Mouse (Mus musculus): ENCODE measurements at regions not wholly inside any gene's neighbourhood (a gene's known extent, or its start where the extent isn't known, plus 50 kb on each side); places are given as distances from the start of the nearest gene placed in this dataset.

- no peaks in the 10 kb centered on the region for H3K36me3 ChIP-seq (ENCODE audit: control insufficient read depth, insufficient read depth, low read length)
- H3K9me3 ChIP-seq (ENCODE audit: control insufficient read depth, low read length), result no peaks in the 10 kb centered on the region
- no peak overlapping the region for H3K4me2 ChIP-seq (ENCODE audit: low read depth)
- no peak overlapping the region for H3K4me3 ChIP-seq (ENCODE audit: low read depth, low read length)
- H3K4me1 ChIP-seq (ENCODE audit: control insufficient read depth, insufficient read depth, low read length), result no peaks in the 10 kb centered on the region
- ATAC-seq (ENCODE audit: insufficient read depth, low FRiP score, low TSS enrichment) (no peak), DNase-seq (ENCODE audit: low spot score) (no peak)
- WGBS, result 71% methylated on average over 4 of the region's 4 CpGs
- no peak overlapping the region for H3K27ac ChIP-seq (ENCODE audit: low read depth, low read length)
- no peaks in the 10 kb centered on the region for H3K27me3 ChIP-seq (ENCODE audit: control insufficient read depth, insufficient read depth, low read length)
- no peak overlapping the region for H3K9ac ChIP-seq (ENCODE audit: low read length)
These were observed 163.6 kb downstream of the Trim29 start for GRCm38 (mm10) chr9:43474303-43474643.

DNA sequence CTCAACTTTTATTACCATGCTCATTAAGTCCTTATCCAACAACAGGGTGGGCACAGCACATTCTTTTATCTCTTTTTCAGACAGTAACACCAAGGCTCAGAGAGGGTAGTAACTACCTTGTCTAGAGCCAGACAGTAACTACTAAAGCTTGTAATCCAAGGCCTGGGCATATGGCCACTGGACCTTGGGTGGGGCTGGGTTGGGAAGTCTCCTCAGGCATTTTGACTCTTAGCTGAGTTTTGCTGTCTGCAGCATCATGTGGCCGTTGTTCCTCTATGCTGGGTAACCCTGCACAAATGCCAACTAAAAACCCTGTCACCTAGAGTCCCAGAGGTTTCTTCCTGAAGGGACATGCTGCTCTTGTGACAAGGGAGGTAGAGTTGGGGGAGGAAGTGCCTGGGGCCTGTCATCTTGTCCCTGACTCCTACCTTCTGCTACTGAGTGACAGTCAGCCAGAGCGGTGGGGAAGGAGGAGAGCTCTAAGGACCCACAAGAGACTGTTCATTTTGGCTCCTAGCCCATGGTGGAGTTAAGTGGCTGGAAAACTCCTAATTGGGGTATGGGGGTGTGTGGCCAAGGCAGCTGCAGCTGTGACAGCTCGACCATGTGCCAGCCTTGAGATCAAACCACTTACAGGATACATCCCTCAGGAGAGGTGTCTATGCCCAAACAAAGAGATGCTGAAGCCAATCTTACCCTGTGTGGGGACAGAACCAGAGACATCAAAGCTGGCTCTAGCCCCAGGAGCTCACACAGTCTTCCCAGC lies 170.4 kb downstream of the Trim29 start:
- no peak overlapping the region for H3K27ac ChIP-seq (ENCODE audit: low read depth, low read length)
- no peaks in the 10 kb centered on the region for H3K36me3 ChIP-seq (ENCODE audit: control insufficient read depth, insufficient read depth, low read length)
- no peak overlapping the region for H3K4me3 ChIP-seq (ENCODE audit: low read depth, low read length)
- H3K4me1 ChIP-seq (ENCODE audit: control insufficient read depth, insufficient read depth, low read length), result no peaks in the 10 kb centered on the region
- H3K9ac ChIP-seq (ENCODE audit: low read length), result no peak overlapping the region
- ATAC-seq (ENCODE audit: insufficient read depth, low FRiP score, low TSS enrichment) (no peak), DNase-seq (ENCODE audit: low spot score) (no peak)
- 66% methylated on average over 3 of the region's 3 CpGs for WGBS
- no peaks in the 10 kb centered on the region for H3K27me3 ChIP-seq (ENCODE audit: control insufficient read depth, insufficient read depth, low read length)
- H3K9me3 ChIP-seq (ENCODE audit: control insufficient read depth, low read length), result no peaks in the 10 kb centered on the region
- H3K4me2 ChIP-seq (ENCODE audit: low read depth), result no peak overlapping the region

DNA sequence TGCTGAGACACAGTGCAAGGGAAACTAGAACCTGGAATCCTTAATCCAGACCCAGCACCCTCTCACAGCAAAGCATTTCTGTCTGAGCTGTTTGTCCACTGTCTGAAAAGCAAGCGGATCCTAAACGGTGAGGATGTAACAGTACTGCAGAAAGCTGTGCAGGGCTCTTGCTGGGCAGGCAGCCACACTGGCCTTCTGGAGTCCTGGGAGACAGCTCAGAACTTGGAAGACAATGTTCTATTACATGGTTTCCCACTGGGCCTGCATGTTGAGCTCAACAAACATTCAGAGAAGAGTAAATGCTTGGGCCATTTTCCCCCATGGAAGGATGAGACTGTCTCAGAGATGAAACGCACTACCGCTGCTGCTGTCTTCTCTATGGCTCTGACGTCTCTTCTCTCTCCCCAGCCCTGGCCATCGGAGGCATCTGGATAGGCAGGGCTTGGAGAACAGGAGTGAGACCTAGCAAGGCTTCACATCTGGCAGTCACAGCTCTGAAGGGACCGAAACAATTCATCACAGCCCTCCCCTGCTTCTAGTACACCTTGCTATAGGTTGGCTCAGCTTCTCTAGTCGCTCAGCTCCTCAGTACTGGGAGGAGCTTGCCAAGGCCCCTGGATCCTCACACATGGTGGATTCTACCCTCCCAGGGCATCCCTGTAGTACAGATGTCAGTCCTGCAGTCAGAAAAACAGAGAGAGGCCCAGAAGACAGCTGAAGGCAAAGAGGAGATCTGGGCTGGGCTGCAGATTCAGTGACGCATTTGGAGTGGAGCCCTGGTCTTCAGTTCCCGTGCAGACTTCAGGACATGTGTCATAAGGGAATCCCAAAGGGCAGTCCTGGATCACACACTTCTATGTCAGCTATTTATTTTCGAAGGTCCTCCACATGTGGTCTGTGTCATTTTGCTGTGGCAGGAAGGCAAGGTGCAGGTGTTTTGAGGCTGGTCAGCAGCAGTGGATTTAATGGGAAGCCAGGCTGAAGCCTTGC lies 171.7 kb downstream of the Trim29 start:
- H3K9ac ChIP-seq (ENCODE audit: low read length), result no peak overlapping the region
- no peaks in the 10 kb centered on the region for H3K9me3 ChIP-seq (ENCODE audit: control insufficient read depth, low read length)
- H3K36me3 ChIP-seq (ENCODE audit: control insufficient read depth, insufficient read depth, low read length), result no peaks in the 10 kb centered on the region
- no peak overlapping the region for H3K4me2 ChIP-seq (ENCODE audit: low read depth)
- H3K4me3 ChIP-seq (ENCODE audit: low read depth, low read length), result no peak overlapping the region
- no peak overlapping the region for H3K27ac ChIP-seq (ENCODE audit: low read depth, low read length)
- DNase-seq (ENCODE audit: low spot score), result no peak
- no peaks in the 10 kb centered on the region for H3K27me3 ChIP-seq (ENCODE audit: control insufficient read depth, insufficient read depth, low read length)
- no peaks in the 10 kb centered on the region for H3K4me1 ChIP-seq (ENCODE audit: control insufficient read depth, insufficient read depth, low read length)
- ATAC-seq (ENCODE audit: insufficient read depth, low FRiP score, low TSS enrichment), result no peak
- WGBS, result 68% methylated on average over 11 of the region's 11 CpGs

- WGBS, result 85% methylated on average over 2 of the region's 2 CpGs
- no peak for DNase-seq (ENCODE audit: low spot score)
These were observed 172.5 kb downstream of the Trim29 start for GRCm38 (mm10) chr9:43483195-43483594.

GRCm38 (mm10) chr9:43483906-43484305 lies 173.3 kb downstream of the Trim29 start:
- DNase-seq (ENCODE audit: low spot score) (no peak), ATAC-seq (ENCODE audit: insufficient read depth, low FRiP score, low TSS enrichment) (no peak)
- H3K4me2 ChIP-seq (ENCODE audit: low read depth), result no peak overlapping the region
- no peak overlapping the region for H3K9ac ChIP-seq (ENCODE audit: low read length)
- H3K4me3 ChIP-seq (ENCODE audit: low read depth, low read length), result no peak overlapping the region
- no peaks in the 10 kb centered on the region for H3K27me3 ChIP-seq (ENCODE audit: control insufficient read depth, insufficient read depth, low read length)
- H3K27ac ChIP-seq (ENCODE audit: low read depth, low read length), result no peak overlapping the region
- H3K36me3 ChIP-seq (ENCODE audit: control insufficient read depth, insufficient read depth, low read length), result no peaks in the 10 kb centered on the region
- H3K9me3 ChIP-seq (ENCODE audit: control insufficient read depth, low read length), result no peaks in the 10 kb centered on the region
- no peaks in the 10 kb centered on the region for H3K4me1 ChIP-seq (ENCODE audit: control insufficient read depth, insufficient read depth, low read length)
- 85% methylated on average over 2 of the region's 2 CpGs for WGBS

More at GRCm38 (mm10) chr9:43483195-43483594, 172.5 kb downstream of the Trim29 start:
- Histone ChIP-seq H3K4me1 (ENCODE audit: control insufficient read depth, insufficient read depth, low read length) (no peaks in the 10 kb centered on the region), H3K4me2 (ENCODE audit: low read depth) (no peak overlapping the region), H3K9me3 (ENCODE audit: control insufficient read depth, low read length) (no peaks in the 10 kb centered on the region), H3K27me3 (ENCODE audit: control insufficient read depth, insufficient read depth, low read length) (no peaks in the 10 kb centered on the region), H3K36me3 (ENCODE audit: control insufficient read depth, insufficient read depth, low read length) (no peaks in the 10 kb centered on the region), H3K4me3 (ENCODE audit: low read depth, low read length) (no peak overlapping the region), H3K27ac (ENCODE audit: low read depth, low read length) (no peak overlapping the region), H3K9ac (ENCODE audit: low read length) (no peak overlapping the region)
- no peak for ATAC-seq (ENCODE audit: insufficient read depth, low FRiP score, low TSS enrichment)

DNA sequence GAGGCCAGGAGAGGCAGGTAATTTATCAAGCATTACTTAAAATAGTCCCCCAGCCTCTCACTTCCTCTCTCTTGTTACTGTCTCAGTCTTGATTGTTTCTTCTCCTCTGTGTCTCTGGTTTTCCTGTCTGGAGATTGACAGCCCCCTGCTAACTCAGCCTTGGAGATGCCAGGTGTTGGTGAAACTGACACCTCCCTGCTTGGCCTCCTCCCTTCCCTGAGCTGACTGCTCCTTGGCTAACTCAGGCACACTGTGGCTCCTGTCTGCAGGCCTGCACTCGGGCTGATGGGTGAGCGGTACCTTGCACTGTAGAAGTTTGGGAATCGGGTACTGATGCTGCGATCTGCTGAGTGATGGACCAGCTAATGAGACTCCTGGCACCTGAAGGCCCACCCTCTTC lies 176.1 kb downstream of the Trim29 start:
- Histone ChIP-seq H3K9me3 (ENCODE audit: control insufficient read depth, low read length) (no peaks in the 10 kb centered on the region), H3K27ac (ENCODE audit: low read depth, low read length) (no peak overlapping the region), H3K4me3 (ENCODE audit: low read depth, low read length) (no peak overlapping the region), H3K36me3 (ENCODE audit: control insufficient read depth, insufficient read depth, low read length) (no peaks in the 10 kb centered on the region), H3K27me3 (ENCODE audit: control insufficient read depth, insufficient read depth, low read length) (no peaks in the 10 kb centered on the region), H3K9ac (ENCODE audit: low read length) (no peak overlapping the region), H3K4me2 (ENCODE audit: low read depth) (no peak overlapping the region), H3K4me1 (ENCODE audit: control insufficient read depth, insufficient read depth, low read length) (no peaks in the 10 kb centered on the region)
- WGBS, result 61% methylated on average over 4 of the region's 4 CpGs
- DNase-seq (ENCODE audit: low spot score) (no peak), ATAC-seq (ENCODE audit: insufficient read depth, low FRiP score, low TSS enrichment) (no peak)

DNA sequence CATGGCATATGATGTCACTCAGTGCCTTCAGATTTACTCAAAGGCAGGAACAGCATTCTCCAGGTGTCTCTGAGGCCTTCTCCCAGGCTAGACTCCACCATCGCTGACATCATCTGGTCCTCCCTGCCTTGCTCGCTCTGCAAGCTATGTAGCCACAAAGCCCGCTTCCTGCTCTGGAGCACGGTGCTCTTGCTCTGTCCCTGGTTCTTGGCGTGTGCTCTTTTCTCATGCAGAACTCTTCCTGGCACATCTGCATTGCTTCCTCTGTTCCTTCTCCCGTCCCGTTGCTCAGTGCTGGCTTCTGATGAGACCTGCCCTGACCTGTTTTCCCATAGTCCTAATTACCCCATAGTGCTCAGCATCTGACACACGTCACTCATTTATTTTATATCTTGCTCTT lies 178.6 kb downstream of the Trim29 start:
- Histone ChIP-seq H3K4me3 (ENCODE audit: low read depth, low read length) (no peak overlapping the region), H3K27me3 (ENCODE audit: control insufficient read depth, insufficient read depth, low read length) (no peaks in the 10 kb centered on the region), H3K9me3 (ENCODE audit: control insufficient read depth, low read length) (no peaks in the 10 kb centered on the region), H3K27ac (ENCODE audit: low read depth, low read length) (no peak overlapping the region), H3K4me1 (ENCODE audit: control insufficient read depth, insufficient read depth, low read length) (peaks cover 2% of the 10 kb centered on the region; the same call in 1 of the 2 replicates), H3K9ac (ENCODE audit: low read length) (no peak overlapping the region), H3K4me2 (ENCODE audit: low read depth) (no peak overlapping the region), H3K36me3 (ENCODE audit: control insufficient read depth, insufficient read depth, low read length) (no peaks in the 10 kb centered on the region)
- ATAC-seq (ENCODE audit: insufficient read depth, low FRiP score, low TSS enrichment) (no peak), DNase-seq (ENCODE audit: low spot score) (no peak)
- 80% methylated on average over 8 of the region's 8 CpGs for WGBS

- DNase-seq (ENCODE audit: low spot score) (no peak), ATAC-seq (ENCODE audit: insufficient read depth, low FRiP score, low TSS enrichment) (no peak)
- Histone ChIP-seq H3K36me3 (ENCODE audit: control insufficient read depth, insufficient read depth, low read length) (no peaks in the 10 kb centered on the region), H3K4me3 (ENCODE audit: low read depth, low read length) (no peak overlapping the region), H3K4me2 (ENCODE audit: low read depth) (no peak overlapping the region), H3K27ac (ENCODE audit: low read depth, low read length) (no peak overlapping the region), H3K9me3 (ENCODE audit: control insufficient read depth, low read length) (no peaks in the 10 kb centered on the region), H3K27me3 (ENCODE audit: control insufficient read depth, insufficient read depth, low read length) (no peaks in the 10 kb centered on the region), H3K4me1 (ENCODE audit: control insufficient read depth, insufficient read depth, low read length) (peaks cover 2% of the 10 kb centered on the region; the same call in 1 of the 2 replicates), H3K9ac (ENCODE audit: low read length) (no peak overlapping the region)
- 69% methylated on average over 12 of the region's 12 CpGs for WGBS
These were observed 180.5 kb downstream of the Trim29 start for GRCm38 (mm10) chr9:43491024-43491751.
